Mouse (Mus musculus) thymus, postnatal 0 days (tissue): ENCODE results near the gene Rftn1. TPM values are rescaled to one million over a fixed set of nuclear protein-coding genes. Genes with fewer than 3 reads are reported as not detected.

ENCODE experiments used
- DNase-seq: peaks from one replicate; pipeline ENCODE4 v3.0.0-alpha.2; 2015; ENCODE audit warnings: low spot score
- polyA plus RNA-seq: library from polyadenylated mRNA; unstranded; fragments of >200 nt; fragmentation: Nextera tagmentation; extraction: Ambion mirVana; gene quantifications from 2 replicates; pipeline ENCODE4 v1.2.1, GENCODE M21; 2015

Rftn1 gene
- polyA plus RNA-seq, 1 experiment from 2014 or later, result 66.6 TPM

GRCm38 (mm10) chr17:50094077-50094476 lies 96.4 kb downstream of the Rftn1 start:
- DNase-seq, result peak; percentile 88

GRCm38 (mm10) chr17:50093356-50093755 lies 97.1 kb downstream of the Rftn1 start:
- DNase-seq, result no peak

GRCm38 (mm10) chr17:50092848-50093247 lies 97.6 kb downstream of the Rftn1 start:
- no peak for DNase-seq

- no peak for DNase-seq
Measured at GRCm38 (mm10) chr17:50091829-50092228, 98.6 kb downstream of the Rftn1 start.

GRCm38 (mm10) chr17:50089725-50090124 lies 100.7 kb downstream of the Rftn1 start:
- no peak for DNase-seq

- no peak for DNase-seq
Measured at GRCm38 (mm10) chr17:50088054-50088453, 102.4 kb downstream of the Rftn1 start.

- DNase-seq, result peak; percentile 51
Measured at GRCm38 (mm10) chr17:50086887-50087286, 103.6 kb downstream of the Rftn1 start.

- no peak for DNase-seq
Measured at GRCm38 (mm10) chr17:50084721-50085120, 105.8 kb downstream of the Rftn1 start.

- peak; percentile 48 for DNase-seq
Measured at GRCm38 (mm10) chr17:50083937-50084336, 106.5 kb downstream of the Rftn1 start.

- DNase-seq, result no peak
Measured at GRCm38 (mm10) chr17:50082947-50083346, 107.5 kb downstream of the Rftn1 start.

- no peak for DNase-seq
Measured at GRCm38 (mm10) chr17:50081647-50082046, 108.8 kb downstream of the Rftn1 start.

GRCm38 (mm10) chr17:50080991-50081390 lies 109.5 kb downstream of the Rftn1 start:
- DNase-seq, result no peak

GRCm38 (mm10) chr17:50078749-50079148 lies 111.7 kb downstream of the Rftn1 start:
- DNase-seq, result no peak

- no peak for DNase-seq
Measured at GRCm38 (mm10) chr17:50072982-50073965, 117.2 kb downstream of the Rftn1 start.

GRCm38 (mm10) chr17:50071602-50071988 lies 118.9 kb downstream of the Rftn1 start:
- peak; percentile 86 for DNase-seq

- DNase-seq, result no peak
Measured at GRCm38 (mm10) chr17:50070822-50071601, 119.5 kb downstream of the Rftn1 start.

GRCm38 (mm10) chr17:50069897-50070636 lies 120.4 kb downstream of the Rftn1 start:
- DNase-seq, result no peak

- no peak for DNase-seq
Measured at GRCm38 (mm10) chr17:50069205-50069604, 121.3 kb downstream of the Rftn1 start.

- DNase-seq, result no peak
Measured at GRCm38 (mm10) chr17:50068681-50069138, 121.8 kb downstream of the Rftn1 start.

- DNase-seq, result no peak
Measured at GRCm38 (mm10) chr17:50067774-50068680, 122.4 kb downstream of the Rftn1 start.
